In genomic region chr2:29889991-29890833, GRCm38 (mm10) we compare ENCODE assay signal across 8 mouse cellular contexts. TPM values are rescaled to one million over a fixed set of nuclear protein-coding genes. Genes with fewer than 3 reads are reported as not detected.
DNase-seq lines count a peak whose midpoint lies in the region; ATAC-seq and TF ChIP-seq lines count a peak whose summit lies in the region.

No protein-coding gene starts in this region.

- intact Hi-C loops in left cerebral cortex, postnatal 36 days (cut with DNase I) = loop anchor here (2.0 kb wide), 1 partner anchor 21 kb away; the partner anchor contains the start of gene Cercam

- DNase-seq in adrenal gland, postnatal 10 days = peak; percentile 93
- DNase-seq in embryo, embryonic 9.5 days (ENCODE audit: extremely low spot score) = peak; percentile 90
- peak; percentile 61 to 85 for DNase-seq in gastrocnemius, postnatal 4 days (ENCODE audit: low spot score in 2 of 2)
- DNase-seq in left cerebral cortex, postnatal 36 days (ENCODE audit: low spot score in 2 of 2) = peak; percentile 80 to 83
- peak; percentile 93 for DNase-seq in midbrain, embryonic 10.5 days (ENCODE audit: low spot score)
- peak; percentile 69 for DNase-seq in right cerebral cortex, postnatal 4 days
- peak; percentile 93 for DNase-seq in yolk sac, embryonic 10.5 days (ENCODE audit: low spot score)

- H3K9me3 ChIP-seq in intestine, postnatal 0 days (ENCODE audit: control insufficient read depth) = no peaks in the 10 kb centered on the region
- no peaks in the 10 kb centered on the region for H3K9me3 ChIP-seq in midbrain, embryonic 10.5 days (replicated peaks)

- peak overlapping the region; percentile 79 for H3K4me2 ChIP-seq in intestine, postnatal 0 days (replicated peaks; ENCODE audit: low read depth)

- peak overlapping the region; percentile 85 for H3K27ac ChIP-seq in intestine, postnatal 0 days (ENCODE audit: low read depth, low read length)
- peak overlapping the region; percentile 97 for H3K27ac ChIP-seq in midbrain, embryonic 10.5 days (replicated peaks)

- peak; percentile 75 for TF ChIP-seq CTCF in intestine, postnatal 0 days (IDR thresholded peaks at IDR 0.05; ENCODE audit: low read depth)

- H3K27me3 ChIP-seq in intestine, postnatal 0 days (replicated peaks; ENCODE audit: control insufficient read depth, insufficient read depth, low read length) = no peaks in the 10 kb centered on the region
- no peaks in the 10 kb centered on the region for H3K27me3 ChIP-seq in midbrain, embryonic 10.5 days (ENCODE audit: low read depth, poor library complexity, severe bottlenecking)

- WGBS in intestine, postnatal 0 days = under 1% methylated on average over 60 of the region's 61 CpGs
- under 1% methylated on average over 55 of the region's 61 CpGs for WGBS in midbrain, embryonic 10.5 days

- H3K4me1 ChIP-seq in intestine, postnatal 0 days (replicated peaks; ENCODE audit: control insufficient read depth, insufficient read depth, low read length) = peaks cover 6% of the 10 kb centered on the region; the same call in 1 of the 2 replicates
- H3K4me1 ChIP-seq in midbrain, embryonic 10.5 days = peaks cover 24% of the 10 kb centered on the region

- peaks cover 35% of the 10 kb centered on the region for H3K36me3 ChIP-seq in intestine, postnatal 0 days (ENCODE audit: control insufficient read depth, insufficient read depth)
- H3K36me3 ChIP-seq in midbrain, embryonic 10.5 days = peaks cover 41% of the 10 kb centered on the region

- ATAC-seq in intestine, postnatal 0 days = peak; percentile 84

- H3K9ac ChIP-seq in intestine, postnatal 0 days (ENCODE audit: low read depth, low read length) = peak overlapping the region; percentile 70

- H3K4me3 ChIP-seq in intestine, postnatal 0 days (ENCODE audit: low read depth, low read length) = peak overlapping the region; percentile 97
- H3K4me3 ChIP-seq in midbrain, embryonic 10.5 days = peak overlapping the region; percentile 100

RNA-seq across cellular contexts. Expression of gene Odf2, which starts 1.2 kb away (rescaled TPM):
- 10 to 100 TPM; 41.1 to 44.6 TPM for total RNA-seq in adrenal gland, postnatal 10 days (2021)
- total RNA-seq in gastrocnemius, postnatal 4 days (2021) = 10 to 100 TPM; 35.6 to 40.8 TPM
- 15.7 and 17.0 TPM in 2 replicates for polyA plus RNA-seq in intestine, postnatal 0 days (2015; fragmentation: Nextera tagmentation; extraction: Ambion mirVana)
- 100 to 1,000 TPM in 1 of 2 experiments, 10 to 100 TPM in 1; 71.9 to 116 TPM for total RNA-seq in left cerebral cortex, postnatal 36 days (2021)
- polyA plus RNA-seq in midbrain, embryonic 10.5 days (2016; fragmentation: Nextera tagmentation; extraction: Ambion mirVana) = 116 and 133 TPM in 2 replicates

RNA-seq across cellular contexts. Expression of gene Cercam, which starts 21.2 kb away (rescaled TPM):
- 10 to 100 TPM; 16.6 to 19.0 TPM for total RNA-seq in adrenal gland, postnatal 10 days (2021)
- 10 to 100 TPM; 40.0 to 52.1 TPM for total RNA-seq in gastrocnemius, postnatal 4 days (2021)
- polyA plus RNA-seq in intestine, postnatal 0 days (2015; fragmentation: Nextera tagmentation; extraction: Ambion mirVana) = 9.5 and 10.6 TPM in 2 replicates
- total RNA-seq in left cerebral cortex, postnatal 36 days (2021) = 1 to 10 TPM; 5.8 to 10.0 TPM
- 39.1 and 42.5 TPM in 2 replicates for polyA plus RNA-seq in midbrain, embryonic 10.5 days (2016; fragmentation: Nextera tagmentation; extraction: Ambion mirVana)

RNA-seq across cellular contexts. Expression of gene Gle1, which starts 45.0 kb away (rescaled TPM):
- total RNA-seq in adrenal gland, postnatal 10 days (2021) = 10 to 100 TPM; 31.8 to 36.5 TPM
- 10 to 100 TPM; 30.4 to 32.6 TPM for total RNA-seq in gastrocnemius, postnatal 4 days (2021)
- polyA plus RNA-seq in intestine, postnatal 0 days (2015; fragmentation: Nextera tagmentation; extraction: Ambion mirVana) = 14.3 and 14.5 TPM in 2 replicates
- 10 to 100 TPM; 42.7 to 49.0 TPM for total RNA-seq in left cerebral cortex, postnatal 36 days (2021)
- polyA plus RNA-seq in midbrain, embryonic 10.5 days (2016; fragmentation: Nextera tagmentation; extraction: Ambion mirVana) = 70.2 and 70.4 TPM in 2 replicates

Comparison
In these comparisons a context has a peak if more than half of its experiments do, and no peak if none do; other contexts are left out.
1. Peak in every context shown above with its lines: DNase-seq, ATAC-seq, H3K4me3 ChIP-seq and H3K27ac ChIP-seq.